Mouse (Mus musculus): ENCODE measurements at regions not wholly inside any gene's neighbourhood (a gene's known extent, or its start where the extent isn't known, plus 50 kb on each side); places are given as distances from the start of the nearest gene placed in this dataset.

GRCm38 (mm10) chrX:142599377-142599776, 81.8 kb upstream of the Tmem164 start:
- no peak for ATAC-seq (replicated peaks in 1 of 2; ENCODE audit: insufficient read depth in 1 of 2, low FRiP score in 2 of 2, low TSS enrichment in 1 of 2, low read depth in 1 of 2, poor library complexity in 2 of 2, severe bottlenecking in 2 of 2)

GRCm38 (mm10) chrX:142600782-142601181, 80.4 kb upstream of the Tmem164 start:
- ATAC-seq (replicated peaks in 1 of 2; ENCODE audit: insufficient read depth in 1 of 2, low FRiP score in 2 of 2, low TSS enrichment in 1 of 2, low read depth in 1 of 2, poor library complexity in 2 of 2, severe bottlenecking in 2 of 2): no peak

- no peak for ATAC-seq (replicated peaks in 1 of 2; ENCODE audit: insufficient read depth in 1 of 2, low FRiP score in 2 of 2, low TSS enrichment in 1 of 2, low read depth in 1 of 2, poor library complexity in 2 of 2, severe bottlenecking in 2 of 2)
These were observed 76.1 kb upstream of the Tmem164 start for GRCm38 (mm10) chrX:142605088-142605487.

DNA sequence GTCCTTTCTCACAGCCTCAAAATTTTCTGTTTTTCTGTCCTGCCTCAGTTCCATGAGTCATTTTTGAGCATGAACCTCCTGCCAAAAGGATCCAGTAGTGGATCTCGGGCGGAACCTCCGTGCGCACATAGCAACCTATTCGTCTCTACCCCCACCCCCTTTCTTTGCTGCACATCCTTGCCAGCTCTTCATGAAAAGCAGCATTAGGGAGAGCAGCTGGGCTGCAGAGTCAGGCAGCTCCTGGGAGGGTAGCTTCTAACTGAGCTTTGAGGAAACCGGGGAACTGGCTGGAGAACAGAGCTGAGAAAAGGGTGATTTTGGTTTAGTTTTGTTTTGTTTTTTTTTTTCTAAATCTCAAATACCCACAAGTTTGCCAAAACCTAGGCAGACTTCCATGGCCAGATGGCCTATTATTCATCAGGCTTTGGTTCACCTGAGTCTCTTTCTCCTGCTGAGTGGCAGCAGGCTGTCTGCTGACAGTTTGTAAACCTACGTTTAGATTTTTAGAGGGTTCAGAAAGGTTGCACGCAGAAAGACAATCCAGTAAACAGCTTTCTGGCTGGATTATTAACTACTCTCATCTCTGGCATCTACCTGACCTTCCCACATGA, 74.5 kb upstream of the Tmem164 start:
- no peak for ATAC-seq (replicated peaks in 1 of 2; ENCODE audit: insufficient read depth in 1 of 2, low FRiP score in 2 of 2, low TSS enrichment in 1 of 2, low read depth in 1 of 2, poor library complexity in 2 of 2, severe bottlenecking in 2 of 2)

GRCm38 (mm10) chrX:142616189-142616872, 64.9 kb upstream of the Tmem164 start:
- no peak for ATAC-seq (replicated peaks in 1 of 2; ENCODE audit: insufficient read depth in 1 of 2, low FRiP score in 2 of 2, low TSS enrichment in 1 of 2, low read depth in 1 of 2, poor library complexity in 2 of 2, severe bottlenecking in 2 of 2)

DNA sequence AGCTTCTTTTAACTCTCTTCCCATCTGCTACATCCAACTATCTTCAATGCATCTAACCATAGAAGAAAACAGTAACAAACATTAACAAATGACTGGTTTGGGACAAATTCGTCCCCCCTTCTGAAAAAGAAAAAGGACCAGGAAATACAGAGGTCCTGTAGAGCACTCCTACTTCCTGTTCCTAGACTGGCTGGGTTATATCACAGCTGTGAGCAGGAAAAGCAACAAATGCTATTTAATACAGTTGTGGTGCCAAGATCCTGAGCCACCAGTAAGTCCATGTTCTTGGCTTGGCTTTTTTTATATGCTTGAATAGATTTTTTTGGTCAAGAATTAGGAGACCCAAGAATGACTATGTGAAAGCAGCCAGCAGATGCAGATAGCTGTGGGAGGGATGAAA, 62.8 kb upstream of the Tmem164 start:
- ATAC-seq (replicated peaks in 1 of 2; ENCODE audit: insufficient read depth in 1 of 2, low FRiP score in 2 of 2, low TSS enrichment in 1 of 2, low read depth in 1 of 2, poor library complexity in 2 of 2, severe bottlenecking in 2 of 2): no peak

GRCm38 (mm10) chrX:142623359-142623758, 57.8 kb upstream of the Tmem164 start:
- no peak for ATAC-seq (replicated peaks in 1 of 2; ENCODE audit: insufficient read depth in 1 of 2, low FRiP score in 2 of 2, low TSS enrichment in 1 of 2, low read depth in 1 of 2, poor library complexity in 2 of 2, severe bottlenecking in 2 of 2)

- ATAC-seq (replicated peaks in 1 of 2; ENCODE audit: insufficient read depth in 1 of 2, low FRiP score in 2 of 2, low TSS enrichment in 1 of 2, low read depth in 1 of 2, poor library complexity in 2 of 2, severe bottlenecking in 2 of 2): no peak
These were observed 57.3 kb upstream of the Tmem164 start for GRCm38 (mm10) chrX:142623882-142624281.

All from hematopoietic stem cell, adult 5-6 weeks (primary cell).